Mouse (Mus musculus) hindlimb bud, embryonic 11.5 days (tissue): Measurements from ENCODE around the gene Insc.
A peak's percentile ranks its signal among the peaks of the same experiment; 100 is the strongest.

ENCODE experiments used
- DNase-seq: peaks from one replicate; pipeline ENCODE4 v3.0.0-alpha.2; 2012; ENCODE audit warnings: low read depth, low spot score; ENCODE audit errors: extremely low spot score

Gene Insc

GRCm38 (mm10) chr7:114818836-114819235 lies 75.3 kb downstream of the Insc start:
- DNase-seq: no peak

- DNase-seq: no peak
Measured at GRCm38 (mm10) chr7:114822736-114823135, 79.2 kb downstream of the Insc start.

DNA sequence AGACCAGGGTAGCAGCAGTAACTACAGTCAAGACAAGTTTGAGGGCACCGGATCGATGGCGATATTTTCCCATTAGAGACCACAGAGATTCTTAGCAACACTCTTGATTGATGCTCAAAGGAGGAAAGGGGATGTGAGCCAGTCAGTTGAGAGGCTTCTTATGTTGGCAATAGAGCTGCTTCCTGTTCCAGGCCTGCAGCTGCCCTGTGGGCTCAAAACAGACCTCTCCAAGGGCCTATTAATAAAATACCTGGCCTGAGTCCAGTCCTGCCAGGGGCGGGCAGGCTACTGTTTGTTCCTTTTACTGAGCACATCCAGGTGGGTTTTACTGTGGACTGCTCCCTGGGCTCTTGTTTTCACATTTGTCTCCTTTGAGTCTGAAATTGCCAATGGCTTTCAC lies 83.9 kb downstream of the Insc start:
- DNase-seq: no peak

DNA sequence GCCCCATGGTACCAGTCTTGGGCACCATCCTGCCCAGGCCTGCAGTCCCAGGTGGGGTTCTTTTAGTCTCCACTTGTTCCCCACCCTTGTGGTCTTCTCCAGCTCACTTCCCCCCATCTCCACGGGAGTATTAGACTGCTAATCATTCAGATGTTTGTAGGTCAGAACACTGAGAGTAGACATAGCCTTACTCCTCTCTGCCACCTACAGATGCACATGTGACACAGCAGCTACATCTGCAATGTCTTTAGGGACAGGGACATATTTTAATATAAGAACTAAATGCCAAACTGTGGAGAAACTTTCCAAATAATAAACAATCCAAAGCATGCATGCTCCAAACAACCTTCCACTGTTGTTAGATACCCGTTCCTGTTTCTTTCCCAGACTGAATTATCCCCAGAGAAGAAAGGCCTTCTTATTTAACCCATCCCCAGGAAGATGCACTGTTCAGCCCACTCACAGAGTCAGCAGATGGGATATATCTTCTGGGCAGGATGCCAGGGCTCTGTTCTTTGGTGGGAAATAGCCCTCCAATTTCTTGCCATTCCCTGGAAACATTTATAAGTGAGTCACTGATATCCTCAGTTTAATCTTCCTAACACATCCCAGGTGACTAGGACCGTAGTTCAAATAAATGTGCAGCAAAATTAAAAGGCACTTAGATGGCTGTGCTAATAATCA lies 88.9 kb downstream of the Insc start:
- DNase-seq: no peak

GRCm38 (mm10) chr7:114834504-114834903 lies 91.0 kb downstream of the Insc start:
- no peak for DNase-seq

DNA sequence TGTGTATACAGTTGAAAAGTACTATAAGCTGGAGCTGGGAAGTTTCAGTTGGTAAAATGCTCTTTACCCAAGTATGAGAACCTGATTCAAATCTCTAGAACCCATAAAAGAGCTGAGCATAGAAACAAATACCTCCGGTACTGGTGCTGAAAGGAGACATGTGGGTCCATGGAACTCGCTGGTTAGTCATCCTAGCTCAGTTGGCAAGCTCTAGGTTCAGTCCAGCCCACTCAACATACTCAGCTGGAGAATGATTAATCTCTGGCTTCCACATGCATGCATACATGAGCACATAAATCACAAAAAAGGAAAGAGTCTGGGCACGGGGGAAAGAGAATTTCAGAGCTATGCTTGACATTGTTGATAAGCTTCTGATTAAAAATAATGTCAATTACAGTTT lies 93.8 kb downstream of the Insc start:
- DNase-seq: no peak

DNA sequence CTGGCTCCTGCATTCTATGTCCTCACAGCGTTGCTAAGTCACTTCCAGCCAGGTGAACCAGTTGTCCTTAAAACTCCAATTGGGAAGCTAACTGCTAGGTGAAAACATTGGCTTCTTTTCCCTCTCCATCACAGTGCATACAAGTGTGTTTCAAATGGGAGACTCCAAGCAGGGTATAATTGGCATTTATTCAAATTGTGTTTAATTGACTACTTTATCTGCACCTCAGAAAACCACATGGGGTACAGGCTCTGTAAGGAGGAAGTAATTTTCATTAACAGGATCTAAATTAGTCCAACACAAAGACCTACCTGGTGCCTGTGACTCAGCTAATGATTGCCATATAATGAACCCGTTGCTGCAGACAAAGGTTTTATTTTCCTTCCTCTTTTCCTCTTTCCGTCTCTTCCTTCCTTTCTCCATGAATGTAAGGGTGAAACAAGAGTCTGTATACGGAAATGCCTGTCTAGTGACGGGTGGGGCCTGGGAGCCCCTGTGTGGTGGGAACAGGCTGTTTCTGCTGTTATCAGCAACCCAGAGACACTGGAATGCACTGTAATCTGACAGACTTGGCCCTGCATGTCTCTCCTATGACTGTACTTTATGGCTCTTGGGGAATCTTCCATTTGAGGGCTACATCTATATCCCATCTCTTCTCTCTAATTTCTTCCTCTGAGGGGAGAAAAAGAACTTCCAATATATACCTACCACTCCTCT lies 96.7 kb downstream of the Insc start:
- no peak for DNase-seq

DNA sequence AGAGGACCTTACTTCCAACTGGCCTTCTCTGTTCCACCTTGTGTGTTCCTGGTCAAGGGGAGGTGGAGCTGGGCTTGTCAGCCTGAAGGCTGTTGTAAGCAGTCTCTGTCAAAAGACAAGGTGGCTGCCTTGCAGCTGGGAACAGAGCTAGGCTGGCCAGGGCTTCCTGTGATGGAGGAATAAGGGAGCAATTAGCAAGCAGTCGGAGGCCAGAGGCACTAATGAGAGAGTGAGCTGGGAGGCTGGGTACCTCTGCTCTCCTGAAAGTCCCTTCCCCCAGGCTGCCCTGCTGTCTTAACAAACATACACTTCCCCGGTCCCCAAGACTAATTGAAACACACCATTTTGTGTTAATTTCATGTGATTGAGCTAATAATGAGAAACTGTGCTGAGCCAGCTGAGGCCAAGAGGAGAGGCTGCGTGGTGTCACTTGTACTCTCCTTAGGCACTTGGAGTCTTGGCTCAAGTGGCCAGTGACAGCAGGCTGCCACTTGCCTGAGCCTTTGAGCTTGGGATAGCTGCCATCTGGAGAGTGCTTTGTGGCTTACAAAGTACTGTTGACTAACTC lies 99.2 kb downstream of the Insc start:
- DNase-seq: peak; percentile 24

- DNase-seq: no peak
Measured at GRCm38 (mm10) chr7:114847179-114847578, 103.7 kb downstream of the Insc start.

- no peak for DNase-seq
Measured at GRCm38 (mm10) chr7:114852387-114852786, 108.9 kb downstream of the Insc start.

DNA sequence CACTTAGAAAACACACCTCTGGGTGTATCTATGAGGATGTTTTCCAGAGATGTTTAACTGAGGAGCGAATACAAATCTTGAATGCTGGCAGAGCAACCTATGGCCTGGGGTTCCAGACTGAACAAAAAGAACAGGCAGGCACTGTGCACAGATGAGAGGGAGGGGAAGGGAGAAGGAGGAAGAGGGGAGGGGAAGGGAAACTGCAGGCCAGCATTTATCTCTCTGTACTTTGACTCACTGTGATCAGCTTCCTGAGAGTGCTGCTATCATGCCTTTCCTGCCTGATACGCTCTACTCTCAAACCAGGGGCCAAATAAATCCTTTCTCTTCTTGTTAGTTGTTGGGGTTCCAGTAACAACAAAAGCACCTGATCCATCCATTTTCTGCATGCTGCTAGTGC lies 110.7 kb downstream of the Insc start:
- no peak for DNase-seq

DNA sequence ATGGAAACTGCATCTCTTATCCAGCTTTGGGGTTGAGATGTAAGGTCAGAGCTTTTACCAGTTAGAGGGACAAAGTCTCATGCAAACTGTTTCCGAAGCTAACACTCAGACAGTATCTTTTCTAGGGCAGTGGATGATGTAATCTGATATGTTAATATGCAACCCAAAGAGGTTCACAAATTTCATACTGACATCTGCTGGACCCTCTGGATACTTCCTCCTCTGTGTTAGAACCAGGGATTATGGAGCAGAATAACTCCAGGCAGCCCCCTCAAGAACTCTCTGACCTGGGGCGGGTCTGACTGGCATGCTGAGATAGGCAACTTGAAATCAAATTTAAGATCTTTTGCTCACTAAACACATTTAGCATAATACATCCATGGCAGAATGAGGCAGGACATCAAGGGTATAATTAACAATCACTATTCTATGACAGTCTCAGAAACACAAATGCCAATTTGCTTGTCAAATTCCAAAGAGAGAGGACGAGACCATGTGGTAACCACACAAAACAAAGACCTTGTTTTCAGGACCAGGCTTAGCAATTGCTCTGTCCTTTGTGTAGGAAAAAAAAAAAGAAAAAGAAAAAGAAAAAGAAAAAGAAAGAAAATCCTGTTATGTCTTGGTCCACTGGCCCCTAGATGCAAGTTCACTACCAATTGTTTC lies 117.5 kb downstream of the Insc start:
- DNase-seq: no peak

GRCm38 (mm10) chr7:114873315-114874012 lies 130.0 kb downstream of the Insc start:
- DNase-seq: no peak

- DNase-seq: no peak
Measured at GRCm38 (mm10) chr7:114874032-114874441, 130.5 kb downstream of the Insc start.

DNA sequence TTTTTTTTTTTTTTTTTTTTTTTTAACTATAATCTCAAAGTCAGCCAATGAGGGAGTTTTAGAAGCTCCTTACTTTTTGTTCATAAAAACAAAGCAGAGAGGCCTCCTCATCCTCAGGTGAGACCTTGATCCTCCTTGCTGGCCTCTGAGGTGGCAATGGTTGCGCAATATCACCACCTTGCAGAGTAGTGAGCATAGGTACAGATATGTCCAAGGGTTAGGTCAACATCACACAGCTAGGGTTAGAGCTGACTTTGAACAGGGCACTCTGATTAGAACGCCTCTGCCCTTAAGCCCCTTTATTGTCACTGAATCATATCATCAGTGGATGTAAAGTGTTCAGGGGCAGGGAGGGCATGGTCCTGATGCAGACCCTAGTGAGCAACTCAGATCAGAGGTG lies 131.1 kb downstream of the Insc start:
- DNase-seq: no peak

DNA sequence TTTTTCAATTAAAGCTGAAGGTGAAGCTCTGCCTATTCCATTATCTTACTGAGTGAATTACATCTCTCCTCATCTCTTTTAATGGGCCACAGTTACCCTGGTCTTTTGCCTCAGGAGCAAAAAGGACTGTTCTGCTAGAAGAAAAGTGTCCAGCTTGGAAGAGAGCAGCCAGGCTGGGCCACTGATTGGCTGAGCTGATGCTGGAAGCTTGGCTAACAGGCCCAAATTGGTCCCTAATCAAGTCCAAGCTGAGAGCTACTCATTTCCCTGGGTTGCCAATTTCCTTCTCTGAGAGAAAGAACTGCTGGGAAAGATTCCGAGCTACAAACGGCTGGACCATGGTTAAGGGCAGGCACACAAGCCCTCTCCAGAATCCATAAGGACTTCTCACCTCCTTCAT lies 140.1 kb downstream of the Insc start:
- no peak for DNase-seq

DNA sequence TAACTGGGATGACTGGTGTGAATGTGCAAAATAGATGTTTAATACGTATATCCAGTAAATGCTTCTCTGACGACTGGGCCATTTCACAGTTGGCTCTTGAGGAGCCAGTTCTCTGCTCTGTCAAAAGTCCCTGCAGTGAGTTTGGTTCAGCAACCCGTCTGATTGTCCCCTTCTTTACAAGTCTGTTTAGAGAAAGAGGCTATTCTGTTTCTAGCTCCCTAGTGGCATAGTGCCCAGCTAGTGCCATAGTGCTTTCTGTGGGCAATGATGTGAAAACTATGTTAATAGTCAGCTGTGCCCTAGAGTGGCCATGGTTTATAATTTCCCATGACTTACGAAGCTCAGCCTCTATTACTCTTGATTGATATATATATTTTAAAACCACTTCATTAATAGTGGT lies 143.4 kb downstream of the Insc start:
- no peak for DNase-seq

DNA sequence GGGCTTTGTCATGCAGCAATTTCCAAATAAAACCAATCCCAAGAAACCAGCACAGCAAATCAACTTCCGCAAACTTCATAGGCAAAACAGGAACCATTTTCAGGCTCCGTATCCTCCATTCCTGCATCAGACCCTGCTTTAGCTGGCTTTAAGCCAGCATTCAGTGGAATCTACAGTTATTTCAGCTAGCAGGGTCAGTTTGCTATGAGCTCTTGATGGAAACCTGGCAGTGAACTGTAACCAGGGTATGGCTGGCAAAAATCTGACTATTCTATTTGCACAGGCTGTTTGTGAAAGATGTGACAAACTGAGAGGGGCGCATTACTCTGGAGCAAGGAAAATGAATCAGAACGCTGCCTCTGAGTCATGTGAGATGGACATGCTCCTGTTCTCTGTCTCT lies 146.7 kb downstream of the Insc start:
- no peak for DNase-seq

- no peak for DNase-seq
Measured at GRCm38 (mm10) chr7:114892618-114893257, 149.2 kb downstream of the Insc start.

DNA sequence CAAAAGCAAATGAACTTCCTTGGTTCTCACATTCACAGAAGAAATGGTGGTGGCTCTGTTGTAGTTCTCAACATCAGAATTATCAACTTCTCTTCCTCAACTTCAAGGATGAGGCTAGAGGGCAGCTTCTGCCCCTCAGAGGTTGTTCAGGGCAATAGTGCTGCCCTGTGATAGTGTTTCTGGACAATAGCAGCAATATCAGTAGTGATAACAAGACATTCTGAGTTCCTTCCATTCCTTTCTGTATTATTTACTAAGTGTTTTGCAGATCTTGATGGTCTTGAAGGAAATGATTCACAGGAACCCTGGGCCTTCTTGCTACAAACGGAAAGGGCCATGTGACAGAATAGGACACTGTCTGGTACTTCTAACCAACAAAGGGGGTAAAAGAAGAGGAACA lies 150.4 kb downstream of the Insc start:
- DNase-seq: no peak
